Mouse (Mus musculus) hindbrain, embryonic 13.5 days (tissue): ENCODE measurements around the gene Ppp1ca. TPM values are rescaled to one million over a fixed set of nuclear protein-coding genes. Genes with fewer than 3 reads are reported as not detected.

ENCODE experiments used
- ATAC-seq: fragments of 200-750 bp; cut with Nextera tagmentation; 2 replicates; pipeline ENCODE4 v1.8.0; 2017; ENCODE audit warnings: moderate TSS enrichment; ENCODE audit not compliant: low FRiP score
- H3K27ac ChIP-seq: fragments of 300-500 bp; sonication (generic); 2 replicates; pipeline ENCODE4 v1.5.1; 2015; ENCODE audit warnings: inconsistent platforms, mild to moderate bottlenecking, moderate library complexity
- H3K27me3 ChIP-seq: fragments of 300-500 bp; sonication (generic); 2 replicates; pipeline ENCODE4 v1.6.1; 2015; ENCODE audit warnings: mild to moderate bottlenecking, inconsistent platforms
- H3K36me3 ChIP-seq: fragments of 300-500 bp; sonication (generic); 2 replicates; pipeline ENCODE4 v1.6.1; 2015; ENCODE audit warnings: mild to moderate bottlenecking, inconsistent platforms
- H3K4me1 ChIP-seq: fragments of 300-500 bp; sonication (generic); replicated peaks from 2 replicates; pipeline ENCODE4 v1.6.1; 2015; ENCODE audit warnings: inconsistent platforms
- H3K4me2 ChIP-seq: fragments of 300-500 bp; sonication (generic); 2 replicates; pipeline ENCODE4 v1.6.1; 2015; ENCODE audit warnings: inconsistent platforms, mild to moderate bottlenecking, moderate library complexity
- H3K4me3 ChIP-seq: fragments of 300-500 bp; sonication (generic); 2 replicates; pipeline ENCODE4 v1.5.1; 2015; ENCODE audit warnings: mild to moderate bottlenecking, inconsistent platforms
- H3K9ac ChIP-seq: fragments of 300-500 bp; sonication (generic); 2 replicates; pipeline ENCODE4 v1.6.1; 2015; ENCODE audit warnings: mild to moderate bottlenecking, inconsistent platforms
- H3K9me3 ChIP-seq: fragments of 300-500 bp; sonication (generic); 2 replicates; pipeline ENCODE4 v1.6.1; 2016; ENCODE audit warnings: inconsistent platforms
- whole genome bisulfite sequencing: fragments of 180-500 bp; shearing (Covaris S2); methylation state at CpG from one replicate; pipeline ENCODE4 v1.1.7; 2015; 5-methylcytosine and 5-hydroxymethylcytosine counted together
- polyA plus RNA-seq: library from polyadenylated mRNA; unstranded; fragments of >200 nt; fragmentation: Nextera tagmentation; extraction: Ambion mirVana; gene quantifications from 2 replicates; pipeline ENCODE4 v1.2.1, GENCODE M21; 2015

Ppp1ca gene
- polyA plus RNA-seq, 1 experiment from 2014 or later: 611 TPM

DNA sequence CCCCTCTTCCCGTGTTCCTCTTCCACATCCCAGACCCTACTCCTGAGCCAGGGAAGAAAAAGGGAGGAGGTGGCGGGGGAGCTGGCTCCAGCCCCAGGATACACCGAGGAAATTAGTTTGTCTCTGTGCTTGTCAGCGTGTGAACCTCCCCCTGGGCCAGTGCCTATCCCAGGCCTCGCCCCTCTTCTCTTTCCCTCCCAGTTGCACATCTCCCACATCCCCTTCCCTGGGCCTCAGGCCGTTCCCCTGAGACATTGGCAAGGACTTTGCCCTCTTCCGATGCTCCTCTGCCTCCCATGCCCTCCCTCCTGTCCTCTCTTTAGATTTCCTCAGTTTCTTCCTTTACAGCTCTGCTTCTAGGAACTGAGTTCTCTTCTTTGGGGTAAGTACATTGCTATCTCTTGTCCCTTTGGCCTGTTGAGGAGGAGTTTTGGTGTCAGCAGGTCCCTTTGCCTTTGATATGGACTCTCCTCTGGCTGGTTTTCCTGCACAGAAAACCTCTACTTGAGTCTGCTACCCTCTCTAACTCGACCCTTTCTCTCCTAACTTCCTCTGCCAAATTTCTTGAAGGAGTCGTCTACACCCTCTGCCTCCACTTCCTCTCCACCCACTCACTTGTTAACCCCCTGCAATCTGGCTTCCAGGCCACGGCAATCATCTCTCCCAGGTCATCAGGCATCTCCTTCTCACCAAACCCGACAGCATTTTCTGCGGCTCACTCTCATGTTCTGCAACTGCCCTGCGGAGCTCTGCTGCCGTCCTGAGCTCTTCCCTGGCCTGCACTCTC lies 29.3 kb downstream of the Ppp1ca start:
- H3K4me1 ChIP-seq: peaks cover 34% of the 10 kb centered on the region
- no peak for ATAC-seq
- no peak overlapping the region for H3K27ac ChIP-seq
- H3K4me3 ChIP-seq: no peak overlapping the region
- H3K4me2 ChIP-seq: no peak overlapping the region
- H3K9ac ChIP-seq: peak overlapping the region; percentile 19; the same call in 1 of the 2 replicates
- no peaks in the 10 kb centered on the region for H3K9me3 ChIP-seq
- H3K36me3 ChIP-seq: no peaks in the 10 kb centered on the region
- peaks cover 63% of the 10 kb centered on the region for H3K27me3 ChIP-seq
- 46% methylated on average over 14 of the region's 14 CpGs for WGBS

DNA sequence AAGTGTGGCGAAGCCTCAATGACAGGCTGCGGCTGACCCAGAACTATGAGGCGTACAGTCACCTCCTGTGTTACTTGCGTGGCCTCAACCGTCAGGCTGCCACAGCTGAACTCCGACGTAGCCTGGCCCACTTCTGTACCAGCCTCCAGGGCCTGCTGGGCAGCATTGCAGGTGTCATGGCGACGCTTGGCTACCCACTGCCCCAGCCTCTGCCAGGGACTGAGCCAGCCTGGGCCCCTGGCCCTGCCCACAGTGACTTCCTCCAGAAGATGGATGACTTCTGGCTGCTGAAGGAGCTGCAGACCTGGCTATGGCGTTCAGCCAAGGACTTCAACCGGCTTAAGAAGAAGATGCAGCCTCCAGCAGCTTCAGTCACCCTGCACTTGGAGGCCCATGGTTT lies 30.3 kb downstream of the Ppp1ca start:
- 77% methylated on average over 11 of the region's 11 CpGs for WGBS
- Histone ChIP-seq H3K4me1 (peaks cover 25% of the 10 kb centered on the region), H3K36me3 (no peaks in the 10 kb centered on the region), H3K4me2 (no peak overlapping the region), H3K4me3 (no peak overlapping the region), H3K9ac (peak overlapping the region; percentile 6; the same call in 1 of the 2 replicates), H3K27me3 (peaks cover 59% of the 10 kb centered on the region), H3K27ac (no peak overlapping the region), H3K9me3 (no peaks in the 10 kb centered on the region)
- no peak for ATAC-seq

DNA sequence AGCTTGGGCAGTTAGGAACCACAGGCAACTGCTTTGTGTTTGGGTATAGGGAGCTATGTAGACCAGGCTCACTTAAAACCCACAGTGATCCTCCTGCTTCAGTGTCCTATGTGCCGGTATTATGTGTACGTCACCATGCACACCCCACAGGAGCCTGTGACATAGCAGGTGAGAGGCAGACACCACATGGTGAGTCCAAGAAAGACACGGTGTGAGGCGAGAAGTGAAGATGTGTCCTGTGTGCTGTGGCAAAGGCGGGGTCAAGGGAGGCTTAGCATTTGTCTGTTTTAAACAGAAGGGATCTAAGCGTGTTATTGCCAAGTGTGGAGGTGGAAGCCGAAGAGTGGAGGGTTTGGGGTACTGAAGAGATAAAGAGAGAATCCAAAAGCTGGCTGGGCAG lies 34.9 kb downstream of the Ppp1ca start:
- H3K4me3 ChIP-seq: no peak overlapping the region
- no peaks in the 10 kb centered on the region for H3K9me3 ChIP-seq
- H3K36me3 ChIP-seq: no peaks in the 10 kb centered on the region
- WGBS: 89% methylated on average over 7 of the region's 7 CpGs
- H3K27me3 ChIP-seq: peaks cover 46% of the 10 kb centered on the region
- H3K9ac ChIP-seq: no peak overlapping the region
- H3K4me2 ChIP-seq: no peak overlapping the region
- no peak for ATAC-seq
- peaks cover 11% of the 10 kb centered on the region for H3K4me1 ChIP-seq
- H3K27ac ChIP-seq: no peak overlapping the region

DNA sequence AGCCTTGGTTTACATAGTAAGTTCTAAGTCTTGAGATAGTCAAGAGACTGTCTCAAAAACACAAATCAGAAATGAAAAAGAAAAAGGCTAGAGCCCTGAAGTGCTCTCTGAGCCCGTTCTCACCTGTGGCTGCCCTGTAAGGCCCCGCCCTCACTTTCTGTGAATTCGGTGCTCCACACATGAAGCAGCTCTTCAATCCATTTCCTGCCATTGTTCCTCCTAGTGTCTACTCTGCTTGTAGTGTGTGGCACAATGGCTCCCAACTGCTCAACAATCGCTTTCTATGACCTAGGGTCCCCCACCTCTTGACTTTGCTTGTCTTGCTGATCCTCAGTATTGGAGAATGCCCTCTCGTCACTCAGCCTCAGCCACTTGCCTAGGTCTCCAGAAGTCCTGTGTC lies 35.6 kb downstream of the Ppp1ca start:
- Histone ChIP-seq H3K4me2 (no peak overlapping the region), H3K9ac (no peak overlapping the region), H3K4me1 (peaks cover 9% of the 10 kb centered on the region), H3K4me3 (no peak overlapping the region), H3K27me3 (peaks cover 43% of the 10 kb centered on the region), H3K36me3 (no peaks in the 10 kb centered on the region), H3K27ac (no peak overlapping the region), H3K9me3 (no peaks in the 10 kb centered on the region)
- no peak for ATAC-seq
- WGBS: 70% methylated on average over 5 of the region's 5 CpGs

DNA sequence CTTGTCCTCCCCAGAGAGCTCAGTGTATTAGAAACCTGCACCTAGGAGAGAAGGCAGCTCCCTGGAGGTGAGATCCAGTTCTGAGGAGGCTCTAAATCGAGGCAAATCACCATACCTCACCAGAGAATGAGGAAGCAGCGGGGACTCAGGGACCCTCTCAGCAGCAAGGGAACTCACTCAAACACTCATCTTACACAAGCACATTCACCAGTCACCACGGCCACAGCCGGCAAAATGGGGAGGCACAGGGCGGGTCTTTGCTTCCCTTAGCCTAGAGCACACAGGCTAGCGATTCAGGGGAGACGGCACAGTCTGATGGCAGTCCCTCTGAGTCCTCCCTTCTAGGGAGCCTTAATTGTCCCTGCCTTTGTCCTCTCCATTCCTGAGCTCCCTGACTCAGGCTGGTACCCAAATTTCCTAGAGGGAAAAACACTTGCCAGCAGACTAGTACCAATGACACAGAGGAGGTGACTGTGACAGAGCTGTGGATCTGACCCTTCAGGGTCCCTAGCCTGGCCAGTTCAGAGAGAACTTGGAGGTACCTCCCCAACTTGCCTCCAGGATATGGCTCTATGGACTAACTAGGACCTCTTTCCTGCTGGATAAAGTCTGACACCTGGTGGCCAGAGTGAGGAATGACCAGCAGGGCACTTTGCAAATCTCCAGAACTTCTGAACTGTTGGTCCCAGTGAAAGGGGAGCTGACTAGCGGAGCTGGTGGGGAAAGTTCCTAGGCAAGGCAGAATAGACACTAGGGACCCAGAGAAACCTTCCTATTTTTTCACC lies 36.2 kb downstream of the Ppp1ca start:
- H3K36me3 ChIP-seq: no peaks in the 10 kb centered on the region
- no peak overlapping the region for H3K9ac ChIP-seq

DNA sequence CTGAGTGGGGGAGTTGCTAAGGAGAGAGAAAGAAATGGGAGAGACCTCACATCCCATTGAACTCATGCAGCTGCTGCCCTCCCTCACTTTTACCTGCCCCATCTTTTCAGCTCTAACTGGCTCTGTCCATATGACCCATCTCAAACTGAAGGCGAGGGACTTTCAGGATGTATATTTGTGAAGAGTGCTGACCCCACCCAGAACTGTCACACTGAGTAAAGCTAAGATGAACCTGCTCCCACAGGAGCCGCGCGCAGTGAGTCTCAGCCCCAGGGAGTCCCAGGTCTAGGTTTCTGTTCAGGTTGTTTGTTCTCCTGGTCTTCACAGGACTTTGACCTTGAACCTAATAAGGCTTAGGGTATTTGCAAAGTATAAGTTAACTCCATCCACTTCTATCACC lies 37.0 kb downstream of the Ppp1ca start:
- no peak for ATAC-seq
- 65% methylated on average over 4 of the region's 4 CpGs for WGBS
- H3K27me3 ChIP-seq: peaks cover 47% of the 10 kb centered on the region
- no peak overlapping the region for H3K4me2 ChIP-seq
- peaks cover 12% of the 10 kb centered on the region for H3K4me1 ChIP-seq
- no peaks in the 10 kb centered on the region for H3K36me3 ChIP-seq
- H3K4me3 ChIP-seq: no peak overlapping the region
- H3K9ac ChIP-seq: no peak overlapping the region
- H3K9me3 ChIP-seq: no peaks in the 10 kb centered on the region
- no peak overlapping the region for H3K27ac ChIP-seq

More for the DNA sequence above, 36.2 kb downstream of the Ppp1ca start:
- 20% methylated on average over 8 of the region's 8 CpGs for WGBS
- Histone ChIP-seq H3K9me3 (no peaks in the 10 kb centered on the region), H3K27me3 (peaks cover 44% of the 10 kb centered on the region), H3K4me2 (no peak overlapping the region), H3K27ac (no peak overlapping the region), H3K4me1 (peaks cover 12% of the 10 kb centered on the region), H3K4me3 (no peak overlapping the region)
- no peak for ATAC-seq

DNA sequence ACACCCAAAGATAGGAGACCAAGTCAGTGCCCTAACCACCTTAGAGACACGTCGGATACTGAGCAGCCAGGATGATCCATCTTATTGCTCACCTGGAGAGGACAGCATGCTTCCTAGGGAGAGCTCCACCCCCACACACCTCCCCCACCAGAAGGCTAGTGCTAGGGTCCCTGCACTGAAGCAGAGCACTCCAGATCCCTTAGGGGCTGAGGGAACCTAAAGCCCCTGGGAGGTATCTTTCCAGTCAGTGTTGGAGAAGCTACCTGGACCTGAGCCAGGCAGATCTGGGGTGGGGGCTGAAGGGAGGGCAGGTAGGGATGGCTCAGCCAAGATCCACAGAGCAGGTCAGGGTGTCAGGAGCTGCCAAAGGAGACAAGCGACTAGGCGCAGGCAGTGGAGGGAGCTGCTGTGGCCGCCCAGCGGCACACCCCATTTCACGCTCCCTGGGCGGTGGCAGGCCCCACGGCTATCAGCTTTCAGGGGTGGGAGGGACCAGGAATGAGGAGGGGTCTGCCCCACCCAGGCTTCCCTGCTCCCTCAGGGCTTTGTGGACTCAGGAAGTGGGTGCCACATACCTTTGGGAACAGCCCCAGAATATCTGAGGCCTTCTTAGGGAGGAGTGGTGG lies 37.7 kb downstream of the Ppp1ca start:
- H3K4me3 ChIP-seq: no peak overlapping the region
- H3K27ac ChIP-seq: no peak overlapping the region
- H3K4me2 ChIP-seq: no peak overlapping the region
- peak overlapping the region; percentile 39 for H3K9ac ChIP-seq
- no peaks in the 10 kb centered on the region for H3K36me3 ChIP-seq
- no peak for ATAC-seq
- peaks cover 12% of the 10 kb centered on the region for H3K4me1 ChIP-seq
- H3K27me3 ChIP-seq: peaks cover 47% of the 10 kb centered on the region
- 41% methylated on average over 9 of the region's 9 CpGs for WGBS
- H3K9me3 ChIP-seq: no peaks in the 10 kb centered on the region

DNA sequence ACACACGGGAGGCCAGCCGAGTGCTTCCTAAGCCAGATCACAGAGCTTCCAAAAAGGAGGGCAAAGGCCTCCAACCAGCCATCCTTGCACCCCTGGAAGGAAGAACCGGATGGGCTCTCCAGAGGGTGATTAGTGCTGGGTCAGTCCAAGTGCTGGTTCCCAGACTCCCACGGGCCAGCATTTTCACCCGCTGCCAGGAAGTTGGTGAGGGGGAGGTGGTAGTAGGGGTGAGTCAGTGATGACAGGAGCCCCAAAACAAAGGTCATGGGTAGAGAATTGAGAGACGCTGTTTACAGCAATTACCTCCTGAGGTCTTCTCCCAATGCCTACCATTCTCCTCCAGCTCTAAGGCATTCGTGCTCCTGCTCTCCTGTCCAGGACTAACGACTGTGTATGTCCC lies 38.5 kb downstream of the Ppp1ca start:
- H3K4me2 ChIP-seq: no peak overlapping the region
- peaks cover 43% of the 10 kb centered on the region for H3K27me3 ChIP-seq
- no peak for ATAC-seq
- H3K9me3 ChIP-seq: no peaks in the 10 kb centered on the region
- H3K4me1 ChIP-seq: peaks cover 12% of the 10 kb centered on the region
- H3K9ac ChIP-seq: 0 out of 2 replicates have a peak overlapping the region, but pooled peaks have one; percentile 39
- 77% methylated on average over 8 of the region's 8 CpGs for WGBS
- H3K27ac ChIP-seq: no peak overlapping the region
- H3K4me3 ChIP-seq: no peak overlapping the region
- no peaks in the 10 kb centered on the region for H3K36me3 ChIP-seq

DNA sequence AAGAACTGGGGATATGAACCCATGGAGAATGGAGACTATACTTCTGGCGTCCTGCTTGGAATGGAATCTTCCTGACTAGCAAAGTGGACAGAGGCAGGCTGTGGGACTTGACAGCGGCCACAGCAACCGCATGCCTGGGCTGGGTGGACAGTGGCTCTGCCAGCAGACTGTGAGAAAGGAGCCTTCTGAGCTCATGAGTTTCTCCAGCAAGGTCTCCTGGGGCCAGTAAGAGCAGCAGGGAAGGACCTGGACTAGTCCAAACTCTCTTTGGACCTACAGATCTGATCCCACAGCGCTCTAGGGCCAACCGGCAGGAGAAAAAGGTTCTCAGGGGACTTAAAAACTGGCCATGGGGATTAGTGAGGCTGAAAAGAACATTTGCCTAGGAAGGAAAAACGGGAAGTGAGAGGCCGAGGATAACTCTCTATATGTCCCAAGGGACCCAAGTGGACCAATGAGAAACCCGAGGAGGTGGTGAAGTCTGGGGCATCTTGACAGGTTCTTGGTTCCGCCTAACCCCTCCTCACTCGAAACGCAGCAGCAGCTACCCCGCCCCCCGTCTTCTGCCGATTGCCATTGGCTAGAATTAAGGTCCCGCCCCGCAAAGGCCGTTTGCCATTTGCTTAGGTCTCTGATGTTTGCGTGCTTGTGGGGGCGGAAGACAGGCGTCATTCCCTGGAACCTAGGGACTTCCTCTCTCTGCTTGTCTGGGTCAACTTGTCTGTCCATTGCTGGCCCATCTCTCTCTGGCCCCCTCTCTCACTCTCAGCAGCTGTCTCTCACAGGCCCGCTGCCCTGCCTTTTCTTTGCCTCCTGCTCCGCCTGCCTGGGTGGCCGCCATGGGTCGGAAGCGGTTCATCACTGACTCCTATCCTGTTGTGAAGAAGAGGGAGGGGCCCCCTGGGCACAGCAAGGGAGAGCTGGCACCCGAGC lies 39.7 kb downstream of the Ppp1ca start, which contains the start of gene Pold4:
Pold4 (plus strand) TSS at position 647 of the 933 bp plus-strand sequence.
- Histone ChIP-seq H3K4me2 (peak within 1 kb of the TSS; percentile 79), H3K36me3 (no peaks in the 10 kb centered on the region), H3K4me1 (peaks cover 12% of the 10 kb centered on the region), H3K9me3 (no peaks in the 10 kb centered on the region), H3K27me3 (peaks cover 39% of the 10 kb centered on the region), H3K27ac (peak within 1 kb of the TSS; percentile 86), H3K4me3 (peak within 1 kb of the TSS; percentile 60), H3K9ac (peak within 1 kb of the TSS; percentile 80)
- 11% methylated on average over 26 of the region's 26 CpGs for WGBS
- peak; percentile 93 for ATAC-seq

DNA sequence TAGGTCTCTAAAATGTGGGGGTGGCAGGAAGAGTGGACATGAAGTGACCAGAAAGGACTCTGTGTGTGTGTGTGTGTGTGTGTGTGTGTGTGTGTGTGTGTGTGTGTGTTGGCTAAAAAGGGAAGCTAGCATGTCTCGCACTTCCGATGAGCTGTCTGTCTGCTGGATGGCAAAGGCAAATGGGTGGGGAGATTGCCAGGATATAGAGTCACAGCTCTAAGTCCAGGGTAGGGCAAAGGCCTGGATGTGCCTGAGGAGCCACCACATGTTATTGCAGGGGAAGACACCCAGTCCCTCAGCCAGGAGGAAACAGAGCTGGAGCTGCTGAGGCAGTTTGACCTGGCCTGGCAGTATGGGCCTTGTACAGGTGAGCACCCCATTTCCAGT lies 40.3 kb downstream of the Ppp1ca start:
- Histone ChIP-seq H3K27ac (peak overlapping the region; percentile 86), H3K4me1 (peaks cover 12% of the 10 kb centered on the region), H3K4me2 (peak overlapping the region; percentile 79), H3K4me3 (peak overlapping the region; percentile 60), H3K9ac (peak overlapping the region; percentile 80), H3K27me3 (peaks cover 34% of the 10 kb centered on the region), H3K36me3 (no peaks in the 10 kb centered on the region), H3K9me3 (no peaks in the 10 kb centered on the region)
- WGBS: 35% methylated on average over 2 of the region's 2 CpGs
- no peak; the same call in none of the 2 replicates for ATAC-seq

DNA sequence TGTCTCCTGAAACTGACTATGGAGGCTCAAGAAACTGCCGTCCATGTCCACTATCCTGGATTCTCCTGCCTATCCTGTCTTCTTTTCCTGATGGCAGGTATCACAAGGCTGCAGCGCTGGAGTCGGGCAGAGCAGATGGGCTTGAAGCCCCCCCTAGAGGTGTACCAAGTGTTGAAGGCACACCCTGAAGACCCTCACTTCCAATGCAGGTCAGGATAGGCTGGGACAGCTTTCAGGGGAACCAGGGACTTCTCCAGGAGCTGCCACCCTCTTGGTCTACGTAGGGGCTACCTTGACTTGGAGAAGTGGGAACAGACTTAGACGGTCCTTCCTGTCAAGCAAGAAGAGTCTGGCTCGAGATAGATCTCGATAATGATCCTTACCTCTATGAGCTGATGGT lies 40.8 kb downstream of the Ppp1ca start:
- Histone ChIP-seq H3K9me3 (no peaks in the 10 kb centered on the region), H3K27me3 (peaks cover 29% of the 10 kb centered on the region), H3K36me3 (no peaks in the 10 kb centered on the region), H3K4me3 (peak overlapping the region; percentile 60), H3K4me1 (peaks cover 12% of the 10 kb centered on the region), H3K27ac (peak overlapping the region; percentile 86; the same call in 1 of the 2 replicates), H3K9ac (peak overlapping the region; percentile 80), H3K4me2 (peak overlapping the region; percentile 79)
- WGBS: 81% methylated on average over 7 of the region's 7 CpGs
- ATAC-seq: no peak
